Mouse (Mus musculus): ENCODE measurements at regions not wholly inside any gene's neighbourhood (a gene's known extent, or its start where the extent isn't known, plus 50 kb on each side); places are given as distances from the start of the nearest gene placed in this dataset.
"Not testable (repeated sequence)": the region's sequence is repeated elsewhere in the genome, so short reads cannot be mapped to it uniquely, and the experiment has no call there.

GRCm38 (mm10) chr17:15620746-15621694 is 56.9 kb upstream of the Prdm9 start:
- intact Hi-C loops (cut with DNase I) = no loop called here
- DNase-seq = no peak

DNA sequence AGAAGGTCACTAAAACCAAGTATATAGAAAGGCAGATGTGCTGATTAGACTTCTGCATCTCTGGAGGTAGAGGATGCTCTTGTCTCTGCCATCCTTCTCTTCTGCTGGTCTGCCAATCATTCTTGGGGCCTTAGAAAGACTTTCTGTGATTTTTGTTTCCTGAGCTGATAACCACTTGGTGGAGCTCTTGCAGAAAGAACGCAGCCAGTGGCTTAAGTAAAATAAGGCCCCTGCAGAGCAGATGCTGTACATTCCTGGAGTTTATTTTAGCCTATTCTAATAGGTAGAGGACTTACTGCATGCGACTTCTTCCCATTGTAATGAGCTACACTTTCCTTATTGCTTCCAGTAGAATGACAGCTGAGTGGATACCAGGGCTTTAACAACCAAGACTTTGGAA is 58.8 kb upstream of the Prdm9 start:
- intact Hi-C loops (cut with DNase I) = loop anchor here (1.0 kb wide), 1 partner anchor 101 kb away; no protein-coding TSS in a partner anchor

DNA sequence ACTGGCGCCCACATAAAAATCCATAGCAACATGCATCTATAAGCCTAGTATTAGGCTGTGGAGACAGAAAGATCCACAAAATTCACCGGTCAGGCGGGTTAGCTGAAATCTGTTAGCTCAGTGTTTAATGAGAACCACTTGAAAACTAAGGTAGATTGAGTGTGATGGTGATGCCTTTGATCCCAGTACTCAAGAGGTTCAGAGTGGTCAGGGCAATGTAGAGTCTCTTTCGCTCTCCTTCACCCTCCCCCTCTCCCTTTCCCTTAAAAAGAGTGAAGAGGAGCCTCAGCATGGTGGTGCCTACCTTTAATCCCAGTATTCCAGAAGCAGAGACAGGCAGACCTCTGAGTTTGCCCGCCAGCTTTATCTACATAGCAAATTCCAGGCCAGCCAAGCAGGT is 66.6 kb upstream of the Prdm9 start:
- no peak for DNase-seq
- intact Hi-C loops (cut with DNase I) = no loop called here

More for the DNA sequence above, 58.8 kb upstream of the Prdm9 start:
- peak; percentile 4 to 12 for DNase-seq

DNA sequence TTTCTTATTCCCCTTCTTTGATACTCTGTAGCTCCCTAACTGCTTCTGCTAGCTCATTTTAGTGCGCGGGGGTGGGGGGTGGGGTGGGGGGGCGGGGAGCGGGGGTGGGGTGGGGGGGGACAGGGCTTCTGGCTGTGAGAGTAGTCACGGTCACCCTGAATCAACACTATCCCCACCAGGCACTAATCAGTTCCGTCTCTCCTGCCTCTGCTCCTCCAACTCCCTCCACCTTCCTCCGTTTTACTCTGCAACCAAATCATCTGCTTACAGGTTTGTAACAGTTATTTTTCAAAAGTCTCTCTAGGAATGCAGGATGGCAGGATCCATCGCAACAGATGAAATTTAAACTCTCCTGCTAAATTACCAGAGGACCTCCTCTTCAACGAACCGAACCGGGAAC is 67.5 kb upstream of the Prdm9 start:
- no peak for DNase-seq
- intact Hi-C loops (cut with DNase I) = no loop called here

DNA sequence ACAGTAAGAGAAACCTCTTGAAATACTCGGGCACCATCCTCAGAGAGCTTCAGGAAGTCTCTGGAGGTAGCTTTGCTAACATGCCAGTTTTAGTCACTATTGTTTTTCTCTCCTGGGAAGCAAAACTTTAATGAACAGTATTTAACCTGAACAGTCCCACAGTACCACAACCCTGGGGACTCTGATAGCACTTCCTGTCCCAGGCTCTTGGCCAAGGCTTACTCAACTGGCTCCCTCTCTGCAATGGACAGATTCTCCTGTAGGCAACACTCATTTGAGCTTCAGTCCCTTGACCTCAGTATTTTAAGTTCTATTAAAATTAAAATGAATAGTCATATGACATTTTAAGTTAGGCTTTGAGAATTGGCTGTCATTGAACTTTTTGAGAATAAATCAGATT is 67.9 kb upstream of the Prdm9 start:
- DNase-seq = peak in 1 of 2 experiments; percentile 14
- intact Hi-C loops (cut with DNase I) = no loop called here

DNA sequence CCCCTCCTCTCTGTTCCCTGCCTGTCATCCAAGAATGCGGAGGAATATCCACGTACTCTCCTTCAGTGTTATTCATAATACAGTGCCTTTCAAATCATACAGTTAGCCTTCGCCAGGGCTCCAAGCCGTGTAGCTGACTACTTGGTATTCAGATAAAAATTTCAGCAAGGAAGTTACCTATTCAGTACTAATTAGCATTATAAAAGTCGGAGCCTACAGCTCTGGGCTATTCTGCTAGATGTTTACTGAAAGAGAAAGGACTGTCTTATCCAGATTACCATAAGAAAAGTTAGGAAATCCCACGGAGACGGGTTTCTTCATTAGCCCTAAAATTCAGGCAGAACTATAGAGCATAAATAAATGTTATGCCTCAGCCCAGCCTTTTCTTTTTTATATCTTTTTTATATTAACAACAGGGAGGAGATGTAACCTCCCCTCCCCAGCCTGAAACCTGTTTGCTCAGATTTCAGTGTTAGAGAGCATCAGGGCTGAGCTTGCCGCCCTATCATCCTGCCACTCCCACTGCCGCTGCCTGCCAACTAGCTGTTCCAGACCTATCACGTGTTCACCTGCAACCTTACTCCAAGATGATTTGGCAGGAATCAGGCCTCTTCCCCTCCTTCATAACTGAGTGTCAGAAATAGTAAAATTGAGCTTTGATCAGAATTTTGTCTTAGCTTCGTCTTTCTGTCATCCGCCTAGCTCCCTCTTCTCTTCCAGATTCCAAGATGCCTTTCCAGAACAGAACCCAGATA is 65.5 kb upstream of the Chd1 start:
- intact Hi-C loops (cut with DNase I); DNase-seq: not testable (repeated sequence)

DNA sequence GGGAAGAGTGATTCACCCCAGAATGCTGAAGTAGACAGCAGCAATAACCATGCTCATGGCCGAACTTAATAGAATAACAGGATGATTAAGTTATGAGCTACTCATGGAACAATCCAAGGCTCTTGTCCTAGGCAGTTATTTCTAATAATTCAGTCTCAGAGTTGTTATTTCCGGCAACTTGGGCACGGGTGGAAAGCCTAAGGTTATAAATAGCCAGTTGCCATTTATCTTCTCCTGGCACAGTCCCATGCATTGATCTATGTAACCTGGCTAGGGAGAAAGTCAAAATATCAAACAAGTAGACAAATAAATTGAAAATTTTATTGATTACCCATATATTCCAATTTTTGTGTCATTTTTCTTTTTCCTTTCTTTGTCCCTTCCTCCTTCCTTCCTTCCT is 64.0 kb upstream of the Chd1 start:
- DNase-seq = no peak

GRCm38 (mm10) chr17:15641764-15642163 is 63.0 kb upstream of the Chd1 start:
- intact Hi-C loops (cut with DNase I) = no loop called here
- DNase-seq = no peak

More for the DNA sequence above, 64.0 kb upstream of the Chd1 start:
- intact Hi-C loops (cut with DNase I) = no loop called here

DNA sequence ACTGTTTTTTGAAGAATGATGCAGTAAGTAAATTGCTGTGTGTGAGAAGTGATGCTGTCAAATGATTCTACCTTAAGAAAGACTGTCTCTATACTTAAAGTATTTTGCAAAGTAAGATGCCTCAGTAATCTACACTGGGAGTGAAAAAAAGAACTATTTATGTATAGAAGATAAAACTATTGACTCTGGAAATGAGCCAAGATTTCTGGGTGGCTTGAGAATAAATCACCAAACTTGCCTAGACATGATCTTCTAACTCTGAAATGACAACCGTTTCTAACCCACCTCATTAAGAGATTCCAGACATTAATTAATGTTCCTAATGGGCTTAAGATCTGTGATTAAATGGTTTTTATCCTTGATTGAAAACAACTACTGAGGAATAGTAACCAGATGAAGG is 58.0 kb upstream of the Chd1 start:
- intact Hi-C loops (cut with DNase I) = no loop called here
- DNase-seq = no peak

DNA sequence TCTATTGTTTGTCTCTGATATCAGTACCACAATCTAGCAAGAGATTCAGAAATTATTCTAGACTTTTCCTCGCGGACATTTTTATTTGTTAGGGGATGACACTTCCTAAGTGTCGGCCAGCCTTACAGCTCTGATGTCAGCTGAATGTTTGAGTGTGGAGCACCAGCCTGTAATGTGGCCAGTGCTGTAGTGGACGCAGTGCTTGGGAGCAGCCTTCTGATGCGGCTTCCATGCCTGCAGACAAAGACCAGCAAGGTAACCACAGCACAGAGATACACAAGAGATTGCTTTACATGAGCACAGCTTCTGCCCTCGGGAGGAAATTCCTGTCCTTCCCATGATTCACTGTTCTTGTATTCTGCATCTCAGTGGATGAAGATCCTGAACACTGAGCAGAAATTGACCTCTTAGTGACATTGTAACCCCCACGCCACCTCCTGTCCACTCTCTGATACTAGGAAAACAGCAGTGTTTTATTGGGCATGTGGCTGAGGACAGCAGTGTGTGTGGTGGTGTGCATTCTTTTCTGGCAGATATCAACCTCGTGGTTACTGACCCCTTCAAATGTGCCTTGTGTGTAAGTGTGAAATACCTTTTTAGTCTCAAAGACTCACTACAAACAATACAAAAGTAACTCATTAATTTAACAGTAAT is 54.6 kb upstream of the Chd1 start:
- DNase-seq = no peak
- intact Hi-C loops (cut with DNase I) = no loop called here

- intact Hi-C loops (cut with DNase I) = no loop called here
- no peak for DNase-seq
These were observed 52.9 kb upstream of the Chd1 start for GRCm38 (mm10) chr17:15651869-15652268.

Data from heart, postnatal 36 days (tissue).